Comparison of ENCODE assay signal across 18 mouse cellular contexts in genomic region chr7:123219781-123220632, GRCm38 (mm10). TPM values are rescaled to one million over a fixed set of nuclear protein-coding genes. Genes with fewer than 3 reads are reported as not detected.
DNase-seq lines count a peak whose midpoint lies in the region; ATAC-seq lines count a peak whose summit lies in the region.
"Had no signal": no experiment of that assay in that cellular context is flagged by ENCODE, and none has a peak within 500 bp of the region (broad histone marks: within the 10 kb centered on the region; RNA-seq: fewer than 3 reads in every experiment).

No protein-coding gene starts in this region.

- no peaks in the 10 kb centered on the region for H3K9me3 ChIP-seq in heart, embryonic 10.5 days
- no peaks in the 10 kb centered on the region for H3K9me3 ChIP-seq in heart, embryonic 12.5 days (replicated peaks)
- H3K9me3 ChIP-seq in midbrain, embryonic 10.5 days (replicated peaks) = no peaks in the 10 kb centered on the region
- H3K9me3 ChIP-seq in midbrain, embryonic 13.5 days = no peaks in the 10 kb centered on the region
- H3K9me3 ChIP-seq: forebrain, embryonic 12.5 days; megakaryocyte, embryonic 14.5 days had no signal

- no peak overlapping the region for H3K4me2 ChIP-seq in heart, embryonic 12.5 days
- H3K4me2 ChIP-seq in midbrain, embryonic 13.5 days (replicated peaks) = no peak overlapping the region
- H3K4me2 ChIP-seq: forebrain, embryonic 12.5 days had no signal

- peak overlapping the region; percentile 10; the same call in 1 of the 2 replicates for H3K27ac ChIP-seq in heart, embryonic 10.5 days
- no peak overlapping the region for H3K27ac ChIP-seq in heart, embryonic 12.5 days (ENCODE audit: poor library complexity, severe bottlenecking)
- 0 out of 2 replicates have a peak overlapping the region, but pooled peaks have one; percentile 78 for H3K27ac ChIP-seq in midbrain, embryonic 10.5 days (replicated peaks)
- no peak overlapping the region for H3K27ac ChIP-seq in midbrain, embryonic 13.5 days
- H3K27ac ChIP-seq: forebrain, embryonic 12.5 days; stomach, postnatal 0 days had no signal

- WGBS in heart, embryonic 10.5 days = 69% methylated on average over 13 of the region's 13 CpGs
- 70% methylated on average over 13 of the region's 13 CpGs for WGBS in heart, embryonic 12.5 days
- 82% methylated on average over 13 of the region's 13 CpGs for WGBS in midbrain, embryonic 10.5 days
- WGBS in midbrain, embryonic 13.5 days = 83% methylated on average over 13 of the region's 13 CpGs

- no peak overlapping the region for H3K9ac ChIP-seq in heart, embryonic 12.5 days
- no peak overlapping the region for H3K9ac ChIP-seq in midbrain, embryonic 13.5 days (replicated peaks)
- H3K9ac ChIP-seq: forebrain, embryonic 12.5 days had no signal

- H3K36me3 ChIP-seq in heart, embryonic 10.5 days = no peaks in the 10 kb centered on the region
- no peaks in the 10 kb centered on the region for H3K36me3 ChIP-seq in heart, embryonic 12.5 days
- H3K36me3 ChIP-seq in midbrain, embryonic 10.5 days = no peaks in the 10 kb centered on the region
- H3K36me3 ChIP-seq in midbrain, embryonic 13.5 days = no peaks in the 10 kb centered on the region
- H3K36me3 ChIP-seq: forebrain, embryonic 12.5 days had no signal

- DNase-seq in heart, embryonic 10.5 days (ENCODE audit: low spot score) = no peak
- DNase-seq in midbrain, embryonic 10.5 days (ENCODE audit: low spot score) = no peak
- peak; percentile 73 for DNase-seq in brain, adult 2 months (ENCODE audit: low read depth, low spot score)
- no peak for DNase-seq in ovary, postnatal 36 days (ENCODE audit: low spot score)
- no peak for DNase-seq in adrenal gland, postnatal 4 days (ENCODE audit: low spot score in 2 of 2)
- DNase-seq: adrenal gland, postnatal 25 days; cerebellum, adult 11 months; kidney, postnatal 10 days; lung, adult 18-20 months; retina, postnatal 1 day had no signal

- H3K4me1 ChIP-seq in heart, embryonic 10.5 days = peaks cover 24% of the 10 kb centered on the region
- peaks cover 12% of the 10 kb centered on the region for H3K4me1 ChIP-seq in heart, embryonic 12.5 days (replicated peaks)
- H3K4me1 ChIP-seq in midbrain, embryonic 10.5 days = peaks cover 27% of the 10 kb centered on the region
- peaks cover 4% of the 10 kb centered on the region for H3K4me1 ChIP-seq in midbrain, embryonic 13.5 days (replicated peaks)

- no peaks in the 10 kb centered on the region for H3K27me3 ChIP-seq in heart, embryonic 10.5 days (ENCODE audit: insufficient read depth, poor library complexity, severe bottlenecking)
- H3K27me3 ChIP-seq in heart, embryonic 12.5 days (replicated peaks) = no peaks in the 10 kb centered on the region
- H3K27me3 ChIP-seq in midbrain, embryonic 10.5 days (ENCODE audit: low read depth, poor library complexity, severe bottlenecking) = no peaks in the 10 kb centered on the region
- H3K27me3 ChIP-seq in midbrain, embryonic 13.5 days = no peaks in the 10 kb centered on the region
- H3K27me3 ChIP-seq: forebrain, embryonic 12.5 days had no signal

- no peak overlapping the region for H3K4me3 ChIP-seq in heart, embryonic 10.5 days
- H3K4me3 ChIP-seq in heart, embryonic 12.5 days = no peak overlapping the region
- no peak overlapping the region for H3K4me3 ChIP-seq in midbrain, embryonic 10.5 days
- H3K4me3 ChIP-seq in midbrain, embryonic 13.5 days (replicated peaks) = no peak overlapping the region
- H3K4me3 ChIP-seq: forebrain, embryonic 12.5 days; megakaryocyte, embryonic 14.5 days had no signal

- ATAC-seq in heart, embryonic 12.5 days (ENCODE audit: insufficient number of reproducible peaks, low FRiP score) = no peak
- ATAC-seq in midbrain, embryonic 13.5 days = no peak
- peak; percentile 57; the same call in 1 of the 2 replicates for ATAC-seq in megakaryocyte, adult 5-6 weeks (ENCODE audit: poor library complexity, severe bottlenecking)

RNA-seq across cellular contexts. Expression of gene Slc5a11, which starts 5.4 kb away (rescaled TPM):
- polyA plus RNA-seq in heart, embryonic 10.5 days (2016; fragmentation: Nextera tagmentation; extraction: Ambion mirVana) = 0.28 and 0.50 TPM in 2 replicates
- 0.15 and 0.34 TPM in 2 replicates for polyA plus RNA-seq in heart, embryonic 12.5 days (2016; fragmentation: Nextera tagmentation; extraction: Ambion mirVana)
- polyA plus RNA-seq in midbrain, embryonic 10.5 days (2016; fragmentation: Nextera tagmentation; extraction: Ambion mirVana) = 0.26 and 0.27 TPM in 2 replicates
- 0.13 and 0.34 TPM in 2 replicates for polyA plus RNA-seq in midbrain, embryonic 13.5 days (2015; fragmentation: Nextera tagmentation; extraction: Ambion mirVana)
- 0.11 and 1.5 TPM in 2 replicates for total RNA-seq in megakaryocyte, adult 5-6 weeks (2015)
- total RNA-seq in megakaryocyte, adult 5-6 weeks (2017) = 0.48 and 15.2 TPM in 2 replicates
- total RNA-seq in adrenal gland, postnatal 4 days (2021) = 1 to 10 TPM in 1 of 2 experiments, not detected in 1; 3.0 TPM
- total RNA-seq: adrenal gland, postnatal 25 days; gastrocnemius, postnatal 4 days had no signal
- polyA plus RNA-seq: limb, embryonic 11.5 days had no signal

Comparison
In these comparisons a context has a peak if more than half of its experiments do, and no peak if none do; other contexts are left out.
1. H3K27ac ChIP-seq: peak in heart, embryonic 10.5 days (single experiment) and midbrain, embryonic 10.5 days (single experiment); none in heart, embryonic 12.5 days (single experiment) and midbrain, embryonic 13.5 days (single experiment).